Mouse (Mus musculus) heart, postnatal 10 days (tissue): ENCODE results near the gene Tgfbr3l. TPM values are rescaled to one million over a fixed set of nuclear protein-coding genes. Genes with fewer than 3 reads are reported as not detected.
A peak's percentile ranks its signal among the peaks of the same experiment; 100 is the strongest.

ENCODE experiments used
- DNase-seq, 2 experiments: peaks; one replicate each; pipeline ENCODE4 v3.0.0; 2021
- intact Hi-C: fragments of 180-260 bp; cut with DNase I; formaldehyde crosslinking; loops from one replicate; pipeline ENCODE4 v1.15.1; 2025
- total RNA-seq, 2 experiments: library from RNA; stranded (reverse); gene quantifications; 2 replicates each; pipeline ENCODE4 v1.2.3; 2021

Tgfbr3l gene
- total RNA-seq, 2 experiments from 2014 or later: 4.5 to 6.7 TPM

DNA sequence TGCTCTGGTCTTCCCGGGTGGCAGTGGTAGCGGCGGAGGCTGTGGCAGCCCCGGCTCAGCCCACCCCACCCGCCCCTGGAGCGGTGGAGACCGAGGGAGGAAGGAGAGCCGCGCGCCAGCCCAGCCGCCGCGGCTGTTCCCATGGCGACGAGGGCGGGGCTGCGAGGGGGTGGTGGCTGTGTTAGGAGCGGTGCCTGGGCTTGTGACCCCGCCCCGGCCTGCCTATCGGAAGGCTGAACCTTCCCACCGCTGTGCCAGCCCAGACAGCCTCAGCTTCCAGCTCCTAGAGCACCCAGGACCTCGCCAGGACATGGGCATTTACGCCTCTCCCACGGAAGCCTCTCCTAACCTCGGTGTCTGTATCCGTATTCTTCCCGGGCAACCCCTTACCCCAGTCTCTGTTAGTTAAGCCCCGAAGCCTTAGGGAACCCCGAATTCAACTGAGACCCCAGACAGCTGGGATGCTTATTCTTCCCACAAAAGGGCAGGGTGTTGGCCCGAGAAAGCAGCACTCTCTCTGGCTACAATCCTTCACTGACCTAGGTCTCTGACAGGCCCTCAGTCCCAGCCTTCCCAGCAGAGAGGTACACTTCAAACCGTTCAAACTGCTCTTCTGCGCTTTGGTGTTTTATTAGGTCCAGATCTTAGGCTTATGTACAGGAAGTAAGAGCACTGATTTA lies 11.3 kb downstream of the Tgfbr3l start, which contains the start of gene Ctxn1:
Gene Ctxn1 (minus strand): TSS at position 150 of the 680 bp plus-strand sequence.
- intact Hi-C loops: loop anchor here (2.0 to 10.0 kb wide), 2 partner anchors 118 to 634 kb away; partner anchors contain the start of genes Pcp2, Pet100 and Xab2
- peak; percentile 96 for DNase-seq

DNA sequence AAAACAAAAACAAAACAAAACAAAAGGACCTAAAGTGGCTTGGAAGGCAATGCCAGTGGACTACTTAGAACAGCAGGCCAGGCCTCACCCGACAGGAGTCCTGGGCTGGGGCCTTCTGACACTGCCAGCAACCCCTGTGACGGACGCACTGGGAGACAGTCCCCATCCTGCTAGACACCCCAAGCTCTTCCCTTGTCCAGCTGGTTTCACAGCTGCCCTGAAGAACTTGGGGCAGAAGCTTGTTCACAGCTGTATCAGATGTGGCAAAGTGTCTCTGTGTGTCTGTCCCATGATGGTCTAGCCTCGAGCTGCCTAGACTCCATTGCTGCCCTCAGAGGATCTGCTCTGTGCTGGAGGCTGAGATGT lies 11.8 kb downstream of the Tgfbr3l start:
- no peak for DNase-seq
- intact Hi-C loops: loop anchor here (2.0 to 10.0 kb wide), 2 partner anchors 119 to 635 kb away; partner anchors contain the start of genes Pcp2, Pet100 and Xab2

DNA sequence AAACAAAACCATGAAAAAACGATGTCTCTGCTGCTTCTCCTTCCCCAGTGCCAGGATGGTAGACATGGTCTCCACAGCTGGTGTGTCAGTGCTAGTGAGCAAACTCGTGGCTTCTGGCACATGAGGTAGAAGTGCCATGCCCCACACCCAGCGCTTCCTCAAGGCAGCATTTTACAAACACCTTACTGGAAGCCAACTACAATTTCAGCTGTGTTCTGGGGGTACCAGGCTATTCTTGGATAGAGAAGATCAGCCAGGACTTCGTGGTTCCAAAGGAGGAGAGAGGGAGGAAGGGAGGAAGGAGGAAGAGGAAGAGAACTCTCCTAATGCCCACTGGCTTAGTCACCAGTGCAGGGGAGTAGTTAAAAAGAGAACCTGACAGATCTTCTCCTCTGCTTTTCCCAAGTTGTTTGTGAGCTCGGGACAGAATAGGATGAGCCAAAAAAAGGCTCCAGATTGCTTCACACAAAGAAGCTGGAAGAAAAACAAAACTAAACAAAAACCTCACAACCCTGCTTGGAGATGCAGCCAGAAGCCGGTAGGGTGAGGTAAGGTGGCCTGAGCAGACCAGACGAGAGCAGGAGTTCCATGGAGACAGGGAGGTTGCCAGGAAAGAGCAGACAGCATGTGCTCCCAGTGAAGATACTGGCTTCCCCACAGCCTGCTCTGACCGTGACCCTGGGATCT lies 15.2 kb downstream of the Tgfbr3l start:
- intact Hi-C loops: no loop called here

DNA sequence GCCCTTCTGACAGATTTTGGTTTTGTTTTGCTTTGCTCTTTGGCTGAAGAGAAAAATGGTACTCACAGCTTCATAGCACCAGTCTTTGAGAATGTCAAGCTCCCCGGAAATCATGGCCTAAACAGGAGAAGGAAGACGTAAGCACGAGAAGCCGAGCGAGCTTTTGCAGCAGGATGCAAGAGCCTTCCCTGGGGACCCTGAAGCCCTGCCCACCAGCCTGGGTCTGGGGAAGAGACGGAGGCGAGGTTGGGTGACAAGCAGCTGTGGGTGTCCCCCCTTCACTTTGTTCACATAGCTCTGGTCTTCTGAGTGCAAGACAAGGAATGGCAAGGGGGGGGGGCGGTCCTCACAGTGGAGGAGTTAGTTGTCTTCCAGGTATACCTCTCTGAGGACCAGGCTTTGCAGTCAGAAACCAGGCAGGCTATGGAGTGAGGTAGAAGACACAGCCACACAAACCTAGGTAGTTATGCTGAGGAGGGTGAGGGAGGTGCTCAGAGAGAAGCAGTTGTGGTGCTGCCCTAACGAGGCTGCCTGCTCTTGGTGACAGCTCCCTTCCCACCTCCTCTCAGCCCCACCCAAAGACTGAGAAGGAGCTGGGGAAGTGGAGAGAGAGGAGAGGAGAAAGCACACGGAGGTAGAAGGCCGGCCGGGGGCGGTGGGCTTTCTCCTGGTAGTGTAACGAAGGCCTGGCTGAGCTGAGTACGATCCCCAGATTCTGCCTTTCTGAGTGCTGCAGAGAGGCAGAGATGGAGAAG lies 17.3 kb downstream of the Tgfbr3l start:
- DNase-seq: no peak
- intact Hi-C loops: no loop called here

More for the DNA sequence above, 15.2 kb downstream of the Tgfbr3l start:
- DNase-seq: no peak

DNA sequence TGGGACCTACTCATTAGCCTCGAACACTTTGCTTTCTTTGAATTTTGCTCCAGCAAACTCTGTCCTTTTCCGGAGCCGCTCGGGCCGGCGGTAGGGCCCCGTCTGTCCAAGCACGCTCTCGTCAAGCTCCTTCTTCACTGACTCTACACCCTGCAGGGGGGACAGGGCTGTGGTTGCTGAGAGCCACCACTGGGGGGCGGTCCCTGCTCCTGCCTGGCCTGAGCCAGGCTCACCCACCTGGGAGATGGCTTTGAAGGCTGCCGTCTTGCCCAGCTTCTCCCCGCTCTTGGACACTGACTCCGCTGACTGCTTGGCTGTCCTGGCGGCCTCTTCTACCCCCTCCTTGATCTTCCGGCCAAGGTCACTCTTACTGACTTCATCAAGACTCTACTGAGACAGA lies 19.6 kb downstream of the Tgfbr3l start:
- DNase-seq: no peak
- intact Hi-C loops: no loop called here

DNA sequence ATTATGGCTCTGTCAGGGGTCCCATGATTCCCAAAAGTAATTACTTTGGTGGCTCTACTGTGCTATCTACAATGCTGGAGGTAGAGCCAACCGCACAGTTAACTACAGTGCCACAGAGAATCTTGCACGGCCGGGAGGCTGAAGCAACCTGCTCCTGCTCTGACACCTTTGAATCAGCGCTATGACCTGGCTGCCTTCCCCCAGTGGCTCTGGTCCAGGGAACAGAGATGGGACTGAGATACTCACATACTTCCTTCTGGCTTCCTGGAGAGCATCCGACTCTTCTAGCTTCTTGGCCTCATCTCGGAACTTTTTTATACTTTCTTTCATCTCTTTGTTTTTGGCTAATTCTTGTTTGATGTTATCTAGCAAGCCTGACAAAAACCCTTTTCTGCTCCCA lies 21.6 kb downstream of the Tgfbr3l start:
- intact Hi-C loops: no loop called here
- DNase-seq: no peak

DNA sequence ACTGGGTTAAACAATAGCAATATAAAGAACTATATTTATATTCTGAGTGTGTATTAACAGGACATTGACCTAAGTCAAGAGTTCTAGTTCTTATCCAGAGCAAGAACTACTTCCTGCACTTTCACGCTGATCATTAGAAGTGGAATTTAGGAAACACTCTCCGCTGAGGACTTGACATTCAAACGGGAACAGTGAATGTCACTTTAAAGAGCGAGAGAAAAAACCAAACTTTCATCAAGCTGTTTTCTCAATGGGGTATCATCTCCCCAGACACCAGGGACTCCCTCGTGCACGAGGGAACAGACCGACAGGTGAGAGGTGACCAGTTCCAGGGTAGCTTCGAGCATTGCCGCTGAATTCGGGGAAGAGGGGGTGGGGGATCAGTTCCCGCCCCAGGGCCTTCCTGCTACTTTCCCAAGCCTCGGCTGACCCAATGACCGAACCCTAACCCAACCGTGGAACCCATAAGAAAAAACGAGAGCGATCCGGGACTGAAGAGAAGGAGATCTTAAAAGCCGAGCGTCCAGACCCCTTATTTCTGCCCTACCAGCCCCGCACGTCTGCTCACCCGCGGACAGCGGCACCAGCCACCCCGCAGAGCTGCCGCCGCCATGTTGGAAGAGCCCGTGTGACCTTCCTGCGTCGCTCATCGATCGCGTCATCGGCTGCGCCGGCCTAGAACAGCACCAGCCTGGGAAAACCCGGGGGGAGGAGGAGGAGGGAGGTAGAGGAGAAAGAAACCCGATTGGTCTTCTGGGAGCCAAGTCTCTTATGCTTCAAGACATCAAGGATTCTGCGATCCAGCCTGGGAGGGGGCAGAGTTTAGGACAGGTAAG lies 27.5 kb downstream of the Tgfbr3l start, which contains the start of gene Timm44:
Gene Timm44 (minus strand): TSS at position 639 of the 836 bp plus-strand sequence.
- DNase-seq: peak; percentile 97 to 98
- intact Hi-C loops: no loop called here

DNA sequence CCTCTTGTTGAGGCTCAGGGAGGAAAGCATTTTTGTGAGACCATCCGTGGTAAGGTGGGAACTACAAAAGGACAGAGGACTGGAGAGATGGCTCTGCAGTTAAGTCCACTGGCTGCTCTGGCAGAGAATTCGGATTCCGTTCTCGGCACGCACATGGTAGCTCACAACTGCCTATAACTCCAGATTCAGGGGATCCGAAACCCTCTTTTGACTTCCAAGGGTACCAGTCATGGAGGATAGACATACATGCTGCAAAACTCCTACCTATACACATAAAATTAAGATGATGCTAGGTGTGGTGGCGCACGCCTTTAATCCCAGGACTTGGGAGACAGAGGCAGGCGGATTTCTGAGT lies 28.1 kb downstream of the Tgfbr3l start:
- DNase-seq: no peak
- intact Hi-C loops: no loop called here

DNA sequence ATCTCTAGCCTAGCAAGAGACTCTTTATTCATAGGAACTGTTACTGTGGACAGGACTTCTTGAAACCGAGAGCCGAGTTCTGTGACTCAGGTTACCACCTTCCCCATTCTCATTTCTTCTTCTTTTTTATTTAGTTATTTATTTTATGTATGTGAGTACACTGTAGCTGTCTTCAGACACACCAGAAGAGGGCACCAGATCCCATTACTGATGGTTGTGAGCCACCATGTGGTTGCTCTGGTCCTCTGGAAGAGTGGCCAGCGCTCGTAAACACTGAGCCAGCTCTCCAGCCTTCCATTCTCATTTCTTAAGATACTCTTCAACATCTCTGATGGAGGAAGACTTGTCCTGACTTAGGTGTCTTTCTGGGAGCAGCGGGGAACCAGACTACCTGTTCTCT lies 44.7 kb downstream of the Tgfbr3l start:
- intact Hi-C loops: no loop called here
- DNase-seq: no peak

DNA sequence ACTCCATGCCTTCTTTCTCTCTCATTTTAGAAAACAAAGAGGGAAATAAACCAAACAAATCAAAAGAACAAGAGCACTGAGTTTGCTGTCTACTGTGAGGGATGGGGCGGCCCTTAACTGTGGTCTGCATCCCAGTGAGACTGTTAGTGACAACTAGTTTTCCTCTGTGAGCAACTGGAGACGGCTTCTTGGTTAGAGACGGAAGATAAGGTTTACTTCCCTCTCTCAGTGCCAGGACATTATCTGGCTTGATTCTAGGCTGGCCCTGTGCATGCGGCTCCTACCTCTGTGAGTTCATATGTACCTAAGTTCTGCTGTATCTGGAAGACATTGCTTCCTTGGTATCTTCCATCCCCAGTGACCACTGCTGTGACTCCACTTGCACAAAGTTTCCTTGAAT lies 49.8 kb downstream of the Tgfbr3l start:
- no peak for DNase-seq
- intact Hi-C loops: no loop called here

Other genes with a start within 250 kb of the Tgfbr3l start
- gene Cd209f, start 142.4 kb upstream of the Tgfbr3l start, total RNA-seq: under 1 TPM in 1 of 2 experiments, not detected in 1; 0.19 TPM
- gene Cd209g, start 114.1 kb upstream of the Tgfbr3l start, total RNA-seq: not detected
- 10 to 100 TPM; 23.6 to 24.2 TPM for gene Evi5l, start 81.6 kb upstream of the Tgfbr3l start, total RNA-seq
- gene Prr36, start 30.8 kb upstream of the Tgfbr3l start, total RNA-seq: under 1 TPM in 1 of 2 experiments, not detected in 1; 0.05 TPM
- under 1 TPM; 0.12 to 0.42 TPM for gene Lrrc8e, start 21.4 kb upstream of the Tgfbr3l start, total RNA-seq
- gene Map2k7, start 9.5 kb upstream of the Tgfbr3l start, total RNA-seq: 10 to 100 TPM; 66.6 to 74.1 TPM
- under 1 TPM in 1 of 2 experiments, not detected in 1; 0.57 TPM for gene Gm49320, start 9.3 kb upstream of the Tgfbr3l start, total RNA-seq
- gene Snapc2, start 4.9 kb downstream of the Tgfbr3l start, total RNA-seq: 10 to 100 TPM; 16.6 to 20.5 TPM
- 1 to 10 TPM; 4.5 to 5.6 TPM for gene Ctxn1, start 11.1 kb downstream of the Tgfbr3l start, total RNA-seq
- 100 to 1,000 TPM; 107 to 112 TPM for gene Timm44, start 27.7 kb downstream of the Tgfbr3l start, total RNA-seq
- 1 to 10 TPM; 4.9 to 6.3 TPM for gene Ccl25, start 77.0 kb downstream of the Tgfbr3l start, total RNA-seq
- gene Elavl1, start 77.2 kb downstream of the Tgfbr3l start, total RNA-seq: 10 to 100 TPM; 71.1 to 83.2 TPM
- 10 to 100 TPM; 45.9 to 65.9 TPM for gene Cers4, start 244.8 kb downstream of the Tgfbr3l start, total RNA-seq